Mouse (Mus musculus) ES-E14 (cell line): ENCODE results near the gene Ccdc88c. TPM values are rescaled to one million over a fixed set of nuclear protein-coding genes. Genes with fewer than 3 reads are reported as not detected.

Experiments used
- DNase-seq: peaks from one replicate; pipeline ENCODE4 v3.0.0-alpha.2; 2013; ENCODE audit warnings: low read depth, low spot score
- H3K27ac ChIP-seq: 2 replicates; pipeline ENCODE4 v1.5.1; 2012; ENCODE audit warnings: low read depth, mild to moderate bottlenecking, low read length, moderate library complexity, mixed read lengths; ENCODE audit not compliant: poor library complexity, insufficient read depth, severe bottlenecking
- H3K36me3 ChIP-seq: 2 replicates; pipeline ENCODE4 v1.6.1; 2012; ENCODE audit warnings: mild to moderate bottlenecking, low read length, moderate library complexity, mixed read lengths; ENCODE audit not compliant: control insufficient read depth, poor library complexity, insufficient read depth, severe bottlenecking
- H3K4me1 ChIP-seq, 2 experiments: fragments of 150-350 bp in 1 of 2; sonication (generic) in 1 of 2; 2 replicates each; pipeline ENCODE4 v1.6.1; 2012; ENCODE audit warnings: low read length in 2 of 2, mild to moderate bottlenecking in 1 of 2, mixed read lengths in 1 of 2; ENCODE audit not compliant: control insufficient read depth in 2 of 2, insufficient read depth in 2 of 2, poor library complexity in 1 of 2
- H3K4me3 ChIP-seq, 2 experiments: fragments of 150-350 bp in 1 of 2; sonication (generic) in 1 of 2; 2 replicates each; pipeline ENCODE4 v1.5.1; 2012; ENCODE audit warnings: low read length in 2 of 2, low read depth in 1 of 2, mild to moderate bottlenecking in 1 of 2, mixed read lengths in 1 of 2; ENCODE audit not compliant: insufficient read depth in 1 of 2, poor library complexity in 1 of 2, severe bottlenecking in 1 of 2
- H3K9ac ChIP-seq: 2 replicates; pipeline ENCODE4 v1.6.1; 2012; ENCODE audit warnings: low read depth, mild to moderate bottlenecking, low read length, mixed read lengths; ENCODE audit not compliant: poor library complexity, insufficient read depth, severe bottlenecking
- H3K9me3 ChIP-seq: fragments of 150-350 bp; sonication (generic); 2 replicates; pipeline ENCODE4 v1.6.1; 2012; ENCODE audit warnings: low read depth, mild to moderate bottlenecking, low read length; ENCODE audit not compliant: control insufficient read depth, insufficient read depth
- CHD2 ChIP-seq: IDR thresholded peaks from 2 replicates; pipeline ENCODE4 v1.6.1; 2014; ENCODE audit warnings: mild to moderate bottlenecking, low read depth, low read length, inconsistent platforms
- HCFC1 ChIP-seq: IDR thresholded peaks from 2 replicates; pipeline ENCODE4 v1.6.1; 2012; ENCODE audit warnings: low read length, inconsistent platforms, borderline replicate concordance; ENCODE audit not compliant: insufficient read depth
- MAFK ChIP-seq: IDR thresholded peaks from 2 replicates; pipeline ENCODE4 v1.6.1; 2014; ENCODE audit warnings: mild to moderate bottlenecking, low read depth, low read length, inconsistent platforms; ENCODE audit not compliant: insufficient read depth
- ZC3H11A ChIP-seq: IDR thresholded peaks from 2 replicates; pipeline ENCODE4 v1.6.1; 2012; ENCODE audit warnings: low read depth, mild to moderate bottlenecking, inconsistent platforms, low read length, borderline replicate concordance
- ZNF384 ChIP-seq: IDR thresholded peaks from 2 replicates; pipeline ENCODE4 v1.6.1; 2012; ENCODE audit warnings: low read depth, low read length, inconsistent platforms
- in situ Hi-C, 2 experiments: fragments of 600-800 bp; cut with MboI; formaldehyde crosslinking; loops; one replicate each; pipeline ENCODE4 v1.15.1; 2025; ENCODE audit warnings: low sequenced_read_pairs in 2 of 2, inconsistent platforms in 1 of 2; ENCODE audit not compliant: unreplicated experiment in 2 of 2
- total RNA-seq: library from RNA; depleted of rRNA; stranded (reverse); fragments of 300-350 nt; gene quantifications from 2 replicates; pipeline ENCODE4 v1.2.3, GENCODE M21; 2012

The Ccdc88c gene
- total RNA-seq, 1 experiment: 35.7 TPM

DNA sequence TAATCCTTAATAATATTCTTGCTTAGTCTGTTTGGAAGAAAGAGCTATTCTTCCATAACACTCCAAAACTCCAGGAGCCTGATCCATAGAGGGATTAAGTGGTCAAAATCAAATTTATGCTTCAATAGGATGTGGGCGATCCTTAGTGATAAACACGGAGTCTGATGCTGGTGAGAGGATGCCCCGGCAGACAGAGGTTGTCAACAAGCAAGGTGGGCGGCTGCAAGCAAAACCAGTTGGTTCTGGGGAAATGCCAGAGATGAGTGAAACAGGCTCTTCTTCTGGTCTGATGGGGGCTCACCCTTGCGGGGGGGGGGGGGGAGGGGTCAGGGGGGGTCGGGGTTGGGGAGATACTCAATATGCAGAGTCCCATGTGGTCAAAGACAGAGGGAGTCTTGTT lies 152.9 kb downstream of the Ccdc88c start:
- H3K9ac ChIP-seq: no peak overlapping the region
- no peaks in the 10 kb centered on the region for H3K36me3 ChIP-seq
- in situ Hi-C loops: no loop called here
- H3K4me3 ChIP-seq: no peak overlapping the region
- no peak overlapping the region for H3K27ac ChIP-seq
- H3K9me3 ChIP-seq: no peaks in the 10 kb centered on the region
- DNase-seq: no peak
- TF ChIP-seq HCFC1 (no peak), ZC3H11A (no peak), CHD2 (no peak), MAFK (no peak), ZNF384 (no peak)
- peaks cover 0 to 8% of the 10 kb centered on the region in 2 experiments; a peak in 1 of 4 replicates for H3K4me1 ChIP-seq

- Histone ChIP-seq H3K9ac (no peak overlapping the region), H3K9me3 (no peaks in the 10 kb centered on the region), H3K4me3 (no peak overlapping the region), H3K36me3 (no peaks in the 10 kb centered on the region), H3K27ac (no peak overlapping the region), H3K4me1 (peaks cover 0 to 8% of the 10 kb centered on the region in 2 experiments; a peak in 1 of 4 replicates)
- in situ Hi-C loops: no loop called here
- DNase-seq: no peak
- TF ChIP-seq MAFK (no peak), HCFC1 (no peak), ZNF384 (no peak)
These were observed 153.3 kb downstream of the Ccdc88c start for GRCm38 (mm10) chr12:100875553-100875952.

GRCm38 (mm10) chr12:100873612-100874011 lies 155.2 kb downstream of the Ccdc88c start:
- Histone ChIP-seq H3K27ac (no peak overlapping the region), H3K4me3 (no peak overlapping the region), H3K9me3 (no peaks in the 10 kb centered on the region), H3K36me3 (no peaks in the 10 kb centered on the region), H3K4me1 (peaks cover 0 to 8% of the 10 kb centered on the region in 2 experiments; a peak in 1 of 4 replicates), H3K9ac (no peak overlapping the region)
- TF ChIP-seq HCFC1: no peak
- no peak for TF ChIP-seq CHD2
- no peak for TF ChIP-seq ZNF384
- TF ChIP-seq ZC3H11A: no peak
- no peak for TF ChIP-seq MAFK
- no peak for DNase-seq
- in situ Hi-C loops: no loop called here

DNA sequence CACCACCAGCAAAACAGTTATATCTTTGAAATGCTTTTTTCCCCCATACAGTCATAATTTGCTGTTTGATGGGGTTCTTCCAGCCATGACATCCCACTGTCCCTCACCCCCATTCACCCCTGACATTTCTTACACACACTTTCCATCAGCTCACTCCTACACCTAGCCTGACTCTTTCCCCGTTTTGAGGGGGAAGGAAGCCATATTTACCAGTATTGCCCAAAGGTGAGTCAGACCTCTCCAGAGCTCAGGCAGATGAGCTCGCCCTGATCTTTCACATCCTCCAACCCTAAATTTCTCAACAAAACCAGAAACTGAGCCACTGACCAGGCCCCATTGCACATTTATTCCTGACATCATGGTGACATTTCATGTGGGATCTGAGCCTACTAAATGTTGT lies 157.0 kb downstream of the Ccdc88c start:
- Histone ChIP-seq H3K4me3 (no peak overlapping the region), H3K36me3 (no peaks in the 10 kb centered on the region), H3K27ac (no peak overlapping the region), H3K9me3 (no peaks in the 10 kb centered on the region), H3K4me1 (no peaks in the 10 kb centered on the region), H3K9ac (no peak overlapping the region)
- TF ChIP-seq ZC3H11A: no peak
- no peak for TF ChIP-seq ZNF384
- TF ChIP-seq CHD2: no peak
- TF ChIP-seq HCFC1: no peak
- no peak for TF ChIP-seq MAFK
- DNase-seq: no peak
- in situ Hi-C loops: no loop called here

GRCm38 (mm10) chr12:100871234-100871633 lies 157.6 kb downstream of the Ccdc88c start:
- H3K9me3 ChIP-seq: no peaks in the 10 kb centered on the region
- no peak overlapping the region for H3K9ac ChIP-seq
- in situ Hi-C loops: no loop called here
- TF ChIP-seq HCFC1 (no peak), CHD2 (no peak), ZC3H11A (no peak), MAFK (no peak), ZNF384 (no peak)
- H3K4me1 ChIP-seq: no peaks in the 10 kb centered on the region
- no peak overlapping the region for H3K27ac ChIP-seq
- no peaks in the 10 kb centered on the region for H3K36me3 ChIP-seq
- DNase-seq: no peak
- no peak overlapping the region for H3K4me3 ChIP-seq
